Mouse (Mus musculus): ENCODE measurements around the gene Scgb1b24. TPM values are rescaled to one million over a fixed set of nuclear protein-coding genes. Genes with fewer than 3 reads are reported as not detected.

Gene Scgb1b24
- polyA plus RNA-seq (2012; ENCODE audit: insufficient read depth, insufficient read length, missing spikeins), result not detected in 2 replicates

GRCm38 (mm10) chr7:33743499-33743898 lies at the start of gene Scgb1b24:
Gene Scgb1b24 (plus strand): TSS chr7:33743799.
- no peak within 1 kb of the TSS for H3K27ac ChIP-seq (replicated peaks; ENCODE audit: low read depth, low read length)
- no peaks in the 10 kb centered on the region for H3K4me1 ChIP-seq (ENCODE audit: control insufficient read depth, insufficient read depth, insufficient read length, low read length)
- H3K4me3 ChIP-seq (ENCODE audit: insufficient read depth, low read depth, low read length), result no peak within 1 kb of the TSS

- Histone ChIP-seq H3K4me3 (ENCODE audit: insufficient read depth, low read depth, low read length) (no peak within 1 kb of the TSS), H3K4me1 (ENCODE audit: control insufficient read depth, insufficient read depth, insufficient read length, low read length) (no peaks in the 10 kb centered on the region), H3K27ac (replicated peaks; ENCODE audit: low read depth, low read length) (no peak within 1 kb of the TSS)
These were observed 4.4 kb upstream of the Scgb1b24 start, which contains the start of gene Scgb2b24 for GRCm38 (mm10) chr7:33739212-33739611. Gene Scgb2b24 (minus strand): TSS chr7:33739312.

Other genes starting within 250 kb of the Scgb1b24 start
- gene Scgb2b21, start 223.3 kb upstream of the Scgb1b24 start, polyA plus RNA-seq (2012; ENCODE audit: insufficient read depth, insufficient read length, missing spikeins), result not detected in 2 replicates
- not detected in 2 replicates for gene Scgb2b24, start 4.5 kb upstream of the Scgb1b24 start, polyA plus RNA-seq (2012; ENCODE audit: insufficient read depth, insufficient read length, missing spikeins)
- not detected in 2 replicates for gene Scgb2b26, start 201.2 kb downstream of the Scgb1b24 start, polyA plus RNA-seq (2012; ENCODE audit: insufficient read depth, insufficient read length, missing spikeins)

Measured in brown adipose tissue, adult 24 weeks (tissue).